Mouse (Mus musculus) embryo, embryonic 10 days (tissue): ENCODE data around the gene S100a10.
"Not testable (repeated sequence)": the region's sequence is repeated elsewhere in the genome, so short reads cannot be mapped to it uniquely, and the experiment has no call there.

Experiments
- DNase-seq: peaks from one replicate; pipeline ENCODE4 v3.0.0-alpha.2; 2015; ENCODE audit warnings: low spot score

The S100a10 gene

GRCm38 (mm10) chr3:93554981-93555877 lies at the start of gene S100a10:
TSS of gene S100a10 (plus strand) at chr3:93555080.
- peak; percentile 52 for DNase-seq

GRCm38 (mm10) chr3:93505960-93506863 lies 48.7 kb upstream of the S100a10 start:
- no peak for DNase-seq

- no peak for DNase-seq
Observed at GRCm38 (mm10) chr3:93506881-93507325, 48.0 kb upstream of the S100a10 start.

- DNase-seq, result no peak
Observed at GRCm38 (mm10) chr3:93509301-93509700, 45.6 kb upstream of the S100a10 start.

- no peak for DNase-seq
Observed at GRCm38 (mm10) chr3:93511036-93511435, 43.8 kb upstream of the S100a10 start.

- no peak for DNase-seq
Observed at GRCm38 (mm10) chr3:93511801-93512200, 43.1 kb upstream of the S100a10 start.

- no peak for DNase-seq
Observed at GRCm38 (mm10) chr3:93512386-93513101, 42.3 kb upstream of the S100a10 start.

GRCm38 (mm10) chr3:93514628-93515027 lies 40.3 kb upstream of the S100a10 start:
- no peak for DNase-seq

GRCm38 (mm10) chr3:93517343-93517742 lies 37.5 kb upstream of the S100a10 start:
- no peak for DNase-seq

GRCm38 (mm10) chr3:93519856-93520329 lies 35.0 kb upstream of the S100a10 start:
- no peak for DNase-seq

GRCm38 (mm10) chr3:93520330-93521193 lies 34.3 kb upstream of the S100a10 start, which contains the start of gene S100a11:
TSS of gene S100a11 (plus strand) at chr3:93520488.
- peak; percentile 65 for DNase-seq

- no peak for DNase-seq
Observed at GRCm38 (mm10) chr3:93521462-93522057, 33.3 kb upstream of the S100a10 start.

- peak; percentile 74 for DNase-seq
Observed at GRCm38 (mm10) chr3:93522611-93523010, 32.3 kb upstream of the S100a10 start.

- no peak for DNase-seq
Observed at GRCm38 (mm10) chr3:93527300-93527699, 27.6 kb upstream of the S100a10 start.

GRCm38 (mm10) chr3:93528807-93529206 lies 26.1 kb upstream of the S100a10 start:
- no peak for DNase-seq

- peak; percentile 14 for DNase-seq
Observed at GRCm38 (mm10) chr3:93537068-93537576, 17.8 kb upstream of the S100a10 start.

GRCm38 (mm10) chr3:93538486-93538885 lies 16.4 kb upstream of the S100a10 start:
- DNase-seq, result no peak

- DNase-seq, result no peak
Observed at GRCm38 (mm10) chr3:93541501-93541900, 13.4 kb upstream of the S100a10 start.

- not testable (repeated sequence) for DNase-seq
Observed at GRCm38 (mm10) chr3:93544170-93544569, 10.7 kb upstream of the S100a10 start.

GRCm38 (mm10) chr3:93547099-93547648 lies 7.7 kb upstream of the S100a10 start:
- peak; percentile 83 for DNase-seq
